Mouse (Mus musculus): ENCODE results near the gene Oas3.
A peak's percentile ranks its signal among the peaks of the same experiment; 100 is the strongest.
"Not testable (repeated sequence)": the region's sequence is repeated elsewhere in the genome, so short reads cannot be mapped to it uniquely, and the experiment has no call there.

Oas3 gene

DNA sequence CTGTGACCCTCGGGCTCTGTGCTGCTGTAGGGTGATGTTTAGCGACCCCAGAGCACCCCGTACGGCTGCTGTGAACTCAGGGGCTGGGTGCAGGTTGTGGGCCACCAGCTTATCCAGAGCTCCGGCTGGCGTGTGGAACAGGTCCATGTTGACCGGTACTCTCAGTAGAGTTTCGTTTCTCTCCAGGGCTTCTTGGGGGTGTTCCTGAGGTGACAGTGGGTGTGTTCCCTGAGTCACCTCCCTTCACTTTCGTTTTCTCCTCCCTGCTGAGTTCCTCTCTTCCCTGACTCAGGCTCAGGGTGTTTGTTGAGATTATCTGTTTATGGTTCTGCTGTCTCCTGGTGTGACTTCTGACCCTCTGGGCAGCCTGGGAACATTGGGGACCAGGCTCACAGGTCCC is at the start of gene Oas3:
TSS of gene Oas3 (minus strand) at position 184 of the 400 bp plus-strand sequence.
- no peak for ATAC-seq (ENCODE audit: low TSS enrichment)

DNA sequence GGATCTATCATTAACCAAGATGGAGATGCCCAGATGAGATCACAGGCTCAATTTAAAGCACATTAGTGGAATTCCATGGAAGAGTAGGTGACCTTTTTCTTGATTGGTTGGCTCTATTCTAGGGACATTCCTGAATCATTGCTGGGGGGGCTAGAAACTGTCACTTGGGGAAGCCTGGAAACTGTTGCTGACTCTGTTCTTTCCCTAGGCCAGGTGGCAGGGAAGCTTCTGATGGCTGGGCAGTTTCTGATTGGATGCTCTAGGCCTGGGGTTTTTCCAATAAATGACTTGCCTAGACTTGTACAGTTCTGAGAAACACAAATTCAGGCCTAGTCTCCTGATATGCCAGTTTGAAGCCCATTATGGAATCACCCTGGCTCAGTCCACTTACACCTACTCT is 41.5 kb upstream of the Oas3 start:
- no peak for ATAC-seq (ENCODE audit: low TSS enrichment)

DNA sequence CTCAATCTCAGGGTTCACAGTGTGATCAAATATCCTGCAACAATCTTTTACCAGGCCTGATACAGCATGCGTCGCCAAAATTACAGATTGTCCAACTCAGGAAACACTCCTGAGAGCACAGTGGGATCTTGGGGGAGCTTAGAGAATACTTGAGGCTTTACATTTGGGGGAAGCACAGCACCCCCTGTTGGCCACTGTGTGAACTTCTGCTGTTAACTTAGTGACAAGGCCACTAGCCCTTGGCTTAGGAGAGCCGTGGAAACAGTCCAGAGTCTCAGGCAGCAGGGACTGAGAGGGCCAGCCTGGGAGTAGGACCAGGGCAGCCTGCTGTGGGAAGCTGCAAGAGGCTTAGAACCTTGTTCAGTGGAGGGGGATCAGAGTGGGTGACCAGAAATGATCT is 38.5 kb upstream of the Oas3 start:
- no peak for ATAC-seq (ENCODE audit: low TSS enrichment)

DNA sequence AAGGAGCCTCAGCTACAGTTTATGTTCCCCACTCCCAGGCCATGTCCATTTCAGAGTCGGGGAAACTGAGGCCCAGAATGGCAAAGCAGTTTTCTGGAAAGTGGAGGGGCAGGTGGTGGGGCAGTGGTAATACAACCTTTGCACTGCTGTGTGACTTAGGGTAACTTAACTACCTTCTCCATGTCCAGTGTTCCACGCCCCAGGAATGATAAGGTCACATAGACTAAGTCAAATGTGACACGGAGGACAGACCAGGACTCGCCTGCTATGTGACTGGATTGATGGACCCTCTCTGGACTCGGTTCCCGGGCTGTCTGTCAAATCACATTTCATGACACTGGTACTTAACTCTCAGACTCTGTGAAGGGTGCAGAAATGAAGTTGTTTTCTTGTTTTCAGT is 35.6 kb upstream of the Oas3 start:
- no peak for ATAC-seq (ENCODE audit: low TSS enrichment)

DNA sequence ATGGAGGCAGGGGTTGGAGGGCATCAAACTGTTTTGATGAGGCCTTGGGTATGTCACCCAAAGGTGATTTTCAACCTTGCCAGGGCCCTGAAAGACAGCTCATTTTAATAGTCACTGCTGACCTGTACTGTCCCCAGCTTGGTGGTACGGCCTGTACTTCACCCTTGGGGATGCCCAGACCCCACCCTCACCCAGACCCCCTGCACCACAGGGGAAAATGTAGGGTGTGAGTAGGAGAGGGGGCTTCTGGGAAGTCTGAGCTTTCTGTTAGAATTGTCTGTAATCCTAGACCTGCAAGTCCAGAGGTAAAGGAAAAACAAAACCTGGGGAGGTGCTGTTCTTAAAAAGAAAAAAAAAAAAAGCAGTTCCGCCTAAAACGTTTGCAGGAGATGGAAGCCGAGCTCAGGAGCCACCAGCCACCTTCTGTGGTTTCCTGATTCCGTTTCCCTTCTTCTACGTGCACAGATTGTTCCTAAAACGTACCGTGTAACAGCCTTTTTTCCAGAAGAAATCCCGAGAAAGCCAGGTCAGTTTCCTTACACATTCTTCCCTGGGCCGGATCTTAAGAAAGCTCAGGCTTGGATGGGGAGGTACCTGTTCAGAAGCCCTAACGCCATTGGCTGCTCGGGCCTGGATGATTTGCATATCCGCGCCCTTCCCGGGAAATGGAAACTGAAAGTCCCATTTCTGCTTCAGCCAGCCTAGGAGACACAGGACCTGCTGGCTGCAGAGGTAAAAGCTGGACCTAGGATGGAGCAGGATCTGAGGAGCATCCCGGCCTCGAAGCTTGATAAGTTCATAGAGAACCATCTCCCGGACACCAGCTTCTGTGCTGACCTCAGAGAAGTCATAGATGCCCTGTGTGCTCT is 34.7 kb upstream of the Oas3 start, which contains the start of gene Oas1c:
TSS of gene Oas1c (minus strand) at position 564 of the 869 bp plus-strand sequence.
- ATAC-seq (ENCODE audit: low TSS enrichment): peak; percentile 100

DNA sequence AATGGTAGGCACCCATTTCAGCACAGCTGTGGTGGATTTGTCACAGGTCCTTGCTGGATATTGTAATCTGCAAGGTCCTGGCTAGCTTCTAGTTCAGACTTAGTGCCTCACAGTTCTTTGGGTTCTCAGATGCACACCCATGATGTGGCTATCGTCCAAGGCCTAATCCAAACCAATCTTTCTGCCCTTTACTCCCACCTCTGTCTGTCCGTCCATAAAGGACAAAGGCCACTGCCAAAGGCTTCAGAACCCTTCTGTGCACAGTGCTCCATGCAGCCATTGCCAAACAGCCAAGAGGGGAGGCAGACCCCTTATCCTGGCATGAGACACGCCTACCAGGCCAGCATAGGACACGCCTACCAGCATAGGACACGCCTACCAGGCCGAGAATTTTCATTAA is 31.7 kb upstream of the Oas3 start:
- no peak for ATAC-seq (ENCODE audit: low TSS enrichment)

DNA sequence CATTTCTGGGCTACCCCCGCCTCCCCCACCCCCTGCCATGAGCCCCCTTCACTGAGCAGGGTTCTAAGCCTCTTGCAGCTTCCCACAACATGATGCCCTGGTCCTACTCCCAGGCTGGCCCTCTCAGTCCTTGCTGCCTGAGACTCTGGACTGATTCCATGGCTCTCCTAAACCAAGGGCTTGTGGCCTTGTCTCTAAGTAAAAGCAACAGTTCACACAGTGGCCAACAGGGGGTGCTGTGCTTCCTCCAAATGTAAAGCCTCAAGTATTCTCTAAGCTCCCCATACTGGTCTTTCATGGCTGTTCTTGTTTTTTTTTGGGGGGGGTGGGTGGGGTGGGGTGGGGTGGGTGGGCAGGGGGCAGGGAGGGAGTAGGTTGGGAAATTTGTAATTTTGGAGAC is 29.0 kb upstream of the Oas3 start:
- ATAC-seq (ENCODE audit: low TSS enrichment): no peak

DNA sequence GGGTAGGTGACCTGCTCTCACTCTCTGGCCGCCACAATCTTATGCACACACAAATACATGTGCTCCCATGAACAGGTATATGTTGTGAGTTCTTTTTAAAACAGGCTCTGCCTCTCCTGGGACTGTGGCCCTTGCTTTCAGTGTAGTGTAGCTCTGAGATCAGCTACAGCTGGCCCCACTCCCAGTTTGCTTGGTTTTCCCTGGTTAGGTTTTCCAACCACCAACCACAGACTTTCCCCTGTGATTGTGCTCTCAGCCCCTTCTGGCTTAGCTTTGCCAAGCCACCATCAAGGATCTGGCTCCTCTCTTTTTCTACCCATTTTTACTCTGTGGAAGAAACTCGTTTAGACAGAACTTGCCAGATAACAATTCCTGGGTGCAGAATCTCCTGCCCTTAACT is 26.1 kb upstream of the Oas3 start:
- no peak for ATAC-seq (ENCODE audit: low TSS enrichment)

DNA sequence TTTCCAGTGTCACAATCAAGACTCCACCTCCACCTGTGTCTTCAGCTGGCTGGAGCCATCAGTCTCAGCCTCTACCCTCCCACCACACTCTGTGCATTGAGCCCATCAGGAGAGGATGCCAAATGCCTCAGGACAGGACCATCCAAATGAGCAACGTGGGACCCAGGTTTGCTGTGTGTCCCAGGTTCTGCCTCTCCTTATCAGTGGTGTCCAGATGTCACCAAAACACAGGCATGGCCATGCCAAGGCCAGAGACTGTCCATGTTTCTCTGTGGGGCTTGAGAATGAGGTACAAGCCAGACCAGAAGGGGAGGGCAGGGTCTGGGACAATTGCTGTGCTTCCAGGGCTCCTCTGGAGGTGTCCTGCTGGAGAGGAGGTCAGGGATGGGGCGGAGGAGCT is 21.5 kb upstream of the Oas3 start:
- not testable (repeated sequence) for ATAC-seq (ENCODE audit: low TSS enrichment)

DNA sequence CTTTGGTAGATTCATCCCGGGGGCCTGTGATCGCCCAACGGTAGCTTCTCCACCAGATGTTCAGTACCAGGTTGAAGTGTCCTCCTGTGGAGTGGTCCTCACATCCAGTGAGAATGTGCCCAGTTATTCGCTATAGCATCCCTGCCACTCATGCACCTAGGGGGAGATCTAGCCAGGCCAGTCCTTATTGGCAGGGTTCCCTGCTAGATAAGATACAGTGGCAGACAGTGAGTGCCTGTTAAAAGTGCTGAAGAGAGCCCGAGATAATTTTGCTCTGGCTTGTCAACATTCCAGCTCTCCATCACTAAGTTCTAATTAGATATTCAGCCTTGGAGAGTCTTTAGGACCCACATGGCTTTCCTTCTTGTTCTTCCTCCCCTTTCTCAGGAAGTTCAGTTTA is 20.7 kb upstream of the Oas3 start:
- ATAC-seq (ENCODE audit: low TSS enrichment): not testable (repeated sequence)

DNA sequence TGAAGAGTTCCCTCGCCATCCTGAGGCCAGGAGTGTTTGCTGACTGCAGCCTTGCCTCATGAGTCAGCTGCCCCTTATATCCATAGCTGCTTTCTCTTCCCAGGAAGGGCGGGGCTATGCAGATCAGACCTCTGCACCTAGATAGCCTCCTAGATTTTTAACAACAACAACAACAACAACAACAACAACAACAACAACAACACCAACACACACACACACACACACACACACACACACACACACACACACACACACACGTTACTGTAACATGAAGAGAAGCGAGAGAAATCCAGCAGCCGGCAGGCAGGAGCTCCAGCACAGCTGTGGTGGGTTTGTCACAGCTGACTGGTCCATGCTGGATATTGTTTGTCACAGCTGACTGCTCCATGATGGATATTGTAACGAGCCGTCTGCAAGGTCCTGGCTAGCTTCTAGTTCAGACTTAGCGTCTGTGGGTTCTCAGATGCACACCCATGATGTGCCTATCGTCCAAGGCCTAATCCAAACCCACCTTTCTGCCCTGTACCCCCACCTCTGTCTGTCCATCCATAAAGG is 18.1 kb upstream of the Oas3 start, which contains the start of gene Oas1e:
TSS of gene Oas1e (minus strand) at position 51 of the 555 bp plus-strand sequence.
- ATAC-seq (ENCODE audit: low TSS enrichment): not testable (repeated sequence)

DNA sequence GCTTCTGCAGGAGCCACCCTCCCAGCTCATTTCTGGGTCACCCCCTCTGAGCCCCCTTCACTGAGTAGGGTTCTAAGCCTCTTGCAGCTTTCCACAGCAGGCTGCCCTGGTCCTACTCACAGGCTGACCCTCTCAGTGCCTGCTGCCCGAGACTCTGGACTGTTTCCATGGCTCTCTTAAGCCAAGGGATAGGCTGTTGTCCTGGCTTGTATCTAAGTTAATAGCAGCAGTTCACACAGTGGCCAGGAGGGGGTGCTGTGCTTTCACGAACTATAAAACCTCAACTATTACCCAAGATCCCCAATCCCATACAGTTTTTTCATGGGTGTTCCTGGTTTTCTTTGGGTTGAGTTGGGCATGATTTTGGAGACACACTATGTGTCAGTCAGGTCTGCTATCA is 15.6 kb upstream of the Oas3 start:
- no peak for ATAC-seq (ENCODE audit: low TSS enrichment)

DNA sequence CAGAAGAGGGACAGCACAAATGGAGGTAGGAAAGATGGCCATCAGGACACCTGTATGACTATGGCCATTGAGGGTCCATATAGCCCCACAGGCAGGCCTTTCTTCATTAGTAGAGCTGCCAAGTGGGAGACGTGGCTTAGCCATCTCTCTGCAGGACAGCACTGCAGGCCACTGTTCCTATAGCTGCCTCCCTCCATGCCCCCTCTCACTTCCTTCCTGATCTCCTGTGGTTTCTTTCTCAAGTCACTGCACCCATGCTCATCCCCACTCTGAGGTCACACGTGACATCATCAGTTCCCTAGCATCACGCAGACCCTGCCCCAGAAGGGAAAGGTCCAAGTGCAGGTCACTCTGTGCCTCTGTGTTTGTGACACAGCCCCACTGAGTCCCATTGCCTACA is 9.6 kb upstream of the Oas3 start:
- ATAC-seq (ENCODE audit: low TSS enrichment): no peak

DNA sequence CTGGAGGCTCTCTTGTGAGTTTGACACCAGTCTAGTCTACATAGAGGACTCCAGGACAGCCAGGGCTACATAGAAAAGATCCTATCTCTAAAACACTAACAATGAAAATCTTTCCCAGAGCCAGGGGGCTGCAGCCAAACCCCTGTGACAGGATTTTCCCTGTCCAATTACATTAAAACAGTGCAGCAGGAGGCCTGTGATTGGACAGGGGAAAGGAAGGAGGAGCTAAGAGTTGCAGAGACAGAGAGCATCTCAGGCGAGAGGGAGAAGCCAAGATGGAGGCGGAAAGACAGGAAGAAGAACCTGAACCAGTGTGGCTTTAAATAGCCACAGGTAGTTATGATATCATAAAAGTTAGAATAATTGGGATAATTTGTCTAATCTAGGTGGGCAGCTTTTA is 5.0 kb upstream of the Oas3 start:
- ATAC-seq (ENCODE audit: low TSS enrichment): no peak

DNA sequence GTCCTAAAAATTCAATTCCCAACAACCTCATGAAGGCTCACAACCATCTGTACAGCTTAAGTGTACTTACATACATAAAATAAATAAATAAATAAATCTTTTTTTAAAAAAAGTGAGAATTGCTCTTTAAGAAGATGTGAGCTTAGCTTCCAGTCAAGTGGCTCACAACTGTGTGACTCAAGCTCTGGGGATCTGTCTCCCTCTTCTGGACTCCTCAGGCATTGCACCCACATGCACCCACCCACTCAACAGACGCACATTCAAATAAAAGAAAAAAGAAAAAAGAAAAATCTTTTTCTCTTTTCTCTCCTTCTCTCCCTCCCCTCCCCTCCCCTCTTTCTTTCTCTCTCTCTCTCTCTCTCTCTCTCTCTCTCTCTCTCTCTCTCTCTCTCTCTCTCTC is 4.2 kb upstream of the Oas3 start:
- no peak for ATAC-seq (ENCODE audit: low TSS enrichment)

DNA sequence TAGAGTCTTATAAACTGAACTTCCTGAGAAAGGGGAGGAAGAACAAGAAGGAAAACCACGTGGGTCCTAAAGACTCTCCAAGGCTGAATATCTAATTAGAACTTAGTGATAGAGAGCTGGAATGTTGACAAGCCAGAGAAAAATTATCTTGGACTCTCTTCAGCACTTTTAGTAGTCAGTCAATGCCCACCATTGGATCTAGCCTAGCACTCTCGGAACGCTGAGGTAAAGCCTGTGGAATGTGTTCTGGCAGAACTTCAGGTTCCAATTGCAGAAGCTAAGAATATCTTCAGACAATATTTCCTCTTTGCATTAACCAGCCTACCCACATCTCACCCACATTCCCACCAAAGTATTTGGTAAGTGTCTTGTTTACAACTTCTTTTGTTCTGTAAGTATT is 2.5 kb upstream of the Oas3 start:
- no peak for ATAC-seq (ENCODE audit: low TSS enrichment)

DNA sequence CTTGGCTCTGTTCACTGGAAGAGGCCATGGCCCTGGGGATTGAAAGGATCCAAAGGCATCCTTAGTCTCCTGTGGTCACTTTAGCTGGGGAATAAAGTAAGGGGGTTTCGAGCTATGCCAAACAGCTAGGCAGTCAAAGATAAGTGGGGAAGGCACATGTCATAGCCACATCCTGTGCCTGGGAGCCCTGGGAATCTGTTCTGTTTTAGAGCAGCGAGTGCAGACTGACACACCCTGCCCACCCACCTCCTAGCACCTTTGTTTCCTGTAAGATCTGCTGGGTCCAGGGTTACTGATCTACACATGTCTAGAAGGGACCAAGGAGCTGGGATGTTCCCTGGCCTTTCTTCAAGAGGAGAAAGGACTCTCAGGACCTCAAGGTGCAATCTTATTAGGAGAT is 1.5 kb upstream of the Oas3 start:
- ATAC-seq (ENCODE audit: low TSS enrichment): no peak

DNA sequence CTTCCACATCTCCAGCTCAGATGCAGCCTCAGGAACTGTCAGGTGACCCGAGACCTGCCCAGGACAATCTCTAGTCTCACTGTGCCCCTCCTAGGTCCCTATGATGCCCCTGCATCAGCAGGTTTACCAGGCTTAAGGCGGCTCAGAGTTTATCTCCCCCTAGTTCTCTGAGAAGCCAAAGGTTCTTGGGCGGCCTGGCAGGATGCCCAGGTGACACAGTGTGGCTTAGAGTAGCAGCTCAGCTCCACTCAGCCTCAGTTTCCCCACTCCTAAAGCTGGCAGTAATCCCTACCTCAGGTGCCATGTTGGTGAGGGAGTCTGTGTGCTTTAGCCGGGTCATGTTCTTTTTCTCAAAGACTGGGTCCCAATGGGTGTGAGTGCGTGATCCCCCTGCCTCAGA is 660 bp downstream of the Oas3 start:
- ATAC-seq (ENCODE audit: low TSS enrichment): no peak

DNA sequence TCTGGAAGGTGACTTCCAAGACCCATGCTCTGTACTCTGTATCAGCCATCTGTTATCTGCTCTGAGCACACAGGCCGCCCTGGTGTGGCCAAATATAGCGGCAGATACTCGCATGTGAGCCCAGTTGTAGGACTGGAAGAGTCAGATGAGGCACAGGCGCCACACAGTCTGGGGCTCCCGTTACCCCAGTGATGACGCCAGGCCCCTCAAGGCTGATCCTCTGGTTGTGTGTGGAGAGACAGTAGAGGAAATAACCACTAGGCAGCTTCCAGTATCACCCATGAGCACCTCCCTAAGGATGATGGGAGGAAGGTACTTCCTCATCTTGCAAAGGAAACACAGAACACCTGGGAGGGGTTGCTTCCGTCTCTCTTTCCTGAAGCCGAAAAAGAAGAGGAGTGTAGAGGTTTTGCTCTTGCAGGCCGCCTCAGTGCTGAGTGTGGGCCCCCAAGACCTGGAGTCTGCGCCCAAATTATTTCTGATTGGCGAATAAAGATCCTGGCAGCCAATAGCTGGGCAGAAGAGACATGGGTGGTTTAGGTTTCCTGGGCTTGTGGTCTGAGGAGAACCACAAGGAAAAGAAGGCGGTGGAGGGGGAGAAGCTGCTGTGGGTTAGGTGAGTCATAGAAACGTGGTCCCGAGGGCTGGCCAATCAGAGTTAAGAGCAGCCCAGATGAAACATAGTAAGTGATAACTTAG is 2.0 kb downstream of the Oas3 start:
- ATAC-seq (ENCODE audit: low TSS enrichment): no peak

DNA sequence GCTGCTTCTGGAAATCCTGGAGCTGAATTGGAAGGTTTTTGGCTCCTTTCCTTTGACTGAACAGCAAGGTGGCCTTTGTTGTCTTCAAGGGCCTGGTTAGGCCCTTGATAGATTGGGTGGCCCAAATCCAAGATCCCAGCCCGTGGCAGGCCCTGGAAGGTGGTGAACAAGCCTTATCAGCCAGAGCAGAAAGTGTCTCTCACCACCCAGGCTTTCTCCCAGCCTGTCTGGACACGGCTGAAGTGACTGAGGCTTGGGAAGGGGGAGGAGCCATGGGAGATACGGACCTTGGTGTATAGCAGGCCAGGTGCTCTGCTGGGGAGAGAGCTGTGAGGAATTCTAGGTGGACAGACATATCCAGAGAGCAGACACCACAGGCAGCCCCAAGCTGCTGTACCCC is 8.1 kb downstream of the Oas3 start:
- no peak for ATAC-seq (ENCODE audit: low TSS enrichment)

DNA sequence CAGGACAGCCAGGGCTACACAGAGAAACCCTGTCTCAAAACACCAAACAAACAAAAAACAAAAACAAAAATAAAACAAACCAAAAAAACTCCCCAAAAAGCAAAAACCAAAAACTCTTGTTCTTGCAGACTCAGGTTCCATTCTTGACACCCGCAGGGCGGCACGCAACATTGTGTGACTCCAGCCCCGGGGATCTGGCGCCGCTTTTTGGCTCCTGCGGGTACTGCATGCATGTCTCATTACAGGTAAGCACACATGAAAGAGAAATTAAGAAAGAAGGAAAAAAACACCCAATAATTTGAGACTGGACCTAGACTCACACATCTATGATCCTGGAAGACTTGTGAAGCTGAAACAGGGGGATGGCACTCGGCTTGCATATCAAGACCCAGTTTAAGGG is 12.5 kb downstream of the Oas3 start:
- no peak for ATAC-seq (ENCODE audit: low TSS enrichment)

DNA sequence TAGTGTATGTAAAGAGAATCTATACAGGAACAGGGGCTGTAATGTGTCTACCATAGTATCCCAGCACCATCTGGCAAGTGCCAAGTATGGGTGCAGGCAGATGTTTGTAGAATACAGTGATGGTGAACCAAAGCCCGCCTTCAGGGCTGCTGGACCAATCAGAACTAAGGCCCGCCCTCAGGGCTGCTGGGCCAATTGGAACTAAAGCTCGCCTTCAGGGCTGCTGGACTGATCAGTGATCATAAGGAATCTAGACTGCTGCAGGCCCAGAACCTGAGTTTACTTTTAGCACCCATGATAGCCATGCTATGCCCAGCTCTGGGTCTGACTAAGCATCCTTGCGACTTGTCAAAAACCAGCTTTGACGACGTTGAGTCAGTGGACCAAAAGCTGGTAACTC is 15.6 kb downstream of the Oas3 start:
- ATAC-seq (ENCODE audit: low TSS enrichment): no peak

DNA sequence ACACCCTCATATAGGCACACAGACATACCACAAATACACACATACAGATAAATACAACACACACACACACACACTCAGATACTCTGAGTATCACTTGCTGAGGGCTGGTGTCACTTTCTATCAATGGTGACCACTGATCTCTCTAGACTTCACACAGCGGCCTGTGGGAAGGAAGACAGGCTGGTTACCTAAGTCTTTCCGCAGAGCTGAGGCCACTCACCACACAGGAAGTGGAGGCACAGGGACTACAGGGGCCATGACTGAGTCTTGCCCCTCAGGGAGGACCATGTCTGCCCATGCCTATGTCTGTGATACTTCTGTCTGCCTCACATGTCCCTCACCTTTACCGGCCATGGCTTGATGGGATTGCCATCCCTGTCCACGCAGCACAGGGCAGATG is 23.2 kb downstream of the Oas3 start:
- no peak for ATAC-seq (ENCODE audit: low TSS enrichment)

Measured in frontal cortex, adult (tissue).